Mouse (Mus musculus) heart, embryonic 14.5 days (tissue): Measurements from ENCODE around the gene Dnah7a. TPM values are rescaled to one million over a fixed set of nuclear protein-coding genes. Genes with fewer than 3 reads are reported as not detected.
"Not testable (repeated sequence)": the region's sequence is repeated elsewhere in the genome, so short reads cannot be mapped to it uniquely, and the experiment has no call there.

ENCODE experiments used
- ATAC-seq: fragments of 200-750 bp; cut with Nextera tagmentation; 2 replicates; pipeline ENCODE4 v1.8.0; 2017; ENCODE audit warnings: low read depth, moderate TSS enrichment; ENCODE audit not compliant: insufficient number of reproducible peaks, insufficient read depth, low FRiP score
- H3K27ac ChIP-seq, 2 experiments: fragments of 200-500 bp in 1 of 2; fragments of 300-500 bp in 1 of 2; sonication (generic) in 1 of 2; replicated peaks in 1 of 2; 2 replicates each; pipeline ENCODE4 v1.5.1; 2012 to 2014; ENCODE audit warnings: low read depth in 2 of 2, low read length in 2 of 2, control low read depth in 1 of 2, mild to moderate bottlenecking in 1 of 2, mixed read lengths in 1 of 2; ENCODE audit not compliant: control insufficient read depth in 1 of 2, insufficient read depth in 1 of 2
- H3K27me3 ChIP-seq: fragments of 300-500 bp; sonication (generic); 2 replicates; pipeline ENCODE4 v1.6.1; 2014; ENCODE audit warnings: mild to moderate bottlenecking, low read length, control low read depth; ENCODE audit not compliant: control insufficient read depth, insufficient read depth
- H3K36me3 ChIP-seq: fragments of 300-500 bp; sonication (generic); 2 replicates; pipeline ENCODE4 v1.6.1; 2014; ENCODE audit warnings: mild to moderate bottlenecking, control low read depth, low read length, mixed read lengths; ENCODE audit not compliant: control insufficient read depth, insufficient read depth
- H3K4me1 ChIP-seq, 2 experiments: fragments of 200-500 bp in 1 of 2; fragments of 300-500 bp in 1 of 2; sonication (generic) in 1 of 2; 2 replicates each; pipeline ENCODE4 v1.6.1; 2012 to 2014; ENCODE audit warnings: low read length in 2 of 2, control low read depth in 1 of 2, mixed read lengths in 1 of 2; ENCODE audit not compliant: control insufficient read depth in 2 of 2, insufficient read depth in 2 of 2
- H3K4me2 ChIP-seq: fragments of 300-500 bp; sonication (generic); 2 replicates; pipeline ENCODE4 v1.6.1; 2014; ENCODE audit warnings: mild to moderate bottlenecking, low read length
- H3K4me3 ChIP-seq, 2 experiments: fragments of 200-500 bp in 1 of 2; fragments of 300-500 bp in 1 of 2; sonication (generic) in 1 of 2; 2 replicates each; pipeline ENCODE4 v1.5.1; 2012 to 2014; ENCODE audit warnings: low read length in 2 of 2, mild to moderate bottlenecking in 2 of 2, control low read depth in 1 of 2, low read depth in 1 of 2, moderate library complexity in 1 of 2; ENCODE audit not compliant: control insufficient read depth in 1 of 2, insufficient read depth in 1 of 2
- H3K9ac ChIP-seq: fragments of 300-500 bp; sonication (generic); 2 replicates; pipeline ENCODE4 v1.6.1; 2014; ENCODE audit warnings: mild to moderate bottlenecking, low read length
- H3K9me3 ChIP-seq: fragments of 300-500 bp; sonication (generic); 2 replicates; pipeline ENCODE4 v1.6.1; 2016; ENCODE audit warnings: low read length, control low read depth; ENCODE audit not compliant: control insufficient read depth
- WGBS: fragments of 180-500 bp; shearing (Covaris S2); extraction: QIAGEN DNeasy Blood & Tissue Kit; methylation state at CpG from one replicate; pipeline ENCODE4 v1.1.7; 2014; 5-methylcytosine and 5-hydroxymethylcytosine counted together
- polyA plus RNA-seq: library from polyadenylated mRNA; unstranded; fragments of >200 nt; fragmentation: Nextera tagmentation; extraction: Ambion mirVana; gene quantifications from 2 replicates; pipeline ENCODE4 v1.2.1, GENCODE M21; 2014

Gene Dnah7a
- polyA plus RNA-seq, 1 experiment from 2014 or later, result 0.16 TPM

DNA sequence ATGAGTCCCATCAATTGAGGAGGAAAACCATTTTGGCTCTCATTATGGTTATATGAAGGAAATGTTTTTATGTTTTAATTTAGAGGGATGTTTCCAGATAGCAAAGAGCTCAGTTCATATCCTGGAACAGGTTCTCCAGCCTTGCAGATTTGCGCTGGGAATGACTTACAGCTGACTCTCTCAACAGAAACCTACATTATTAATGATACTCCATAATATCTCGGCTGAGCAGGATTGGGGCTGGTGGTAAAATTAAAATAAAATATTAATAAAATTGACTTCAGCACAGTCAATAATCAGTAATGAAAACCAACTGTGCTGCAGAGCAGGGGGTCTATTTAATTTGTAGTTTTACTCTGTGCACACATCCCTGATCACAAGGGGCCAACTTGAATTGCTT is 274.2 kb downstream of the Dnah7a start:
- H3K9ac ChIP-seq, ATAC-seq, H3K4me2 ChIP-seq, H3K27ac ChIP-seq, H3K4me1 ChIP-seq, H3K9me3 ChIP-seq, H3K36me3 ChIP-seq, H3K27me3 ChIP-seq, H3K4me3 ChIP-seq: not testable (repeated sequence)
- 82% methylated on average over 2 of the region's 2 CpGs for WGBS

DNA sequence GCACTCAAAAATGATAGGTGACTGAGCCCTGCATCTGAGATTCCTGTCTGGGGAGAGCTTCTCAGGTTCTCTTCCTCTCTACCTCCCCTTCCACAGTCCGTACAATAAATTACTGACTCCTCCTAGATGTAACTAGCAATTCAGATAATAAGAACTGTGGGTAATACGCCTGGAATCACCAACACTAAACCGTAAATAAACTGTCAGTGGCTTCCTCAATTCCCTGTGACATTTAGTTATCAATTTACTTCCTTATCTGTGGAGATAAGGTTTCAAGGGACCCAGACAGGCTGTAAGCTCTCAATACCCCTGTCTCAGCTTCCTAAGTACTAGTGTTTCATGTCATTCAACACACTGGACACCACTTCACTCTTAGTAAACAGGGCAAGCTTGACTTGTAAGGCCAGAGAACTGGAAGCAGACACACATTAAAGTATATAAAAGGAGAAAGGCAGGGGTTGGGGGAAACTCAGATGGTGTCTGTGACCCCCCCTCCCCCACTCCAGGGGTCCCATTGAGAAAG is 300.7 kb downstream of the Dnah7a start:
- Histone ChIP-seq H3K4me3 (no peak overlapping the region), H3K36me3 (no peaks in the 10 kb centered on the region), H3K27me3 (no peaks in the 10 kb centered on the region), H3K27ac (no peak overlapping the region), H3K9ac (no peak overlapping the region), H3K9me3 (no peaks in the 10 kb centered on the region), H3K4me1 (peaks cover 0 to 4% of the 10 kb centered on the region in 2 experiments; a peak in 2 of 4 replicates), H3K4me2 (no peak overlapping the region)
- 4% methylated on average over 3 of the region's 3 CpGs for WGBS
- no peak for ATAC-seq

DNA sequence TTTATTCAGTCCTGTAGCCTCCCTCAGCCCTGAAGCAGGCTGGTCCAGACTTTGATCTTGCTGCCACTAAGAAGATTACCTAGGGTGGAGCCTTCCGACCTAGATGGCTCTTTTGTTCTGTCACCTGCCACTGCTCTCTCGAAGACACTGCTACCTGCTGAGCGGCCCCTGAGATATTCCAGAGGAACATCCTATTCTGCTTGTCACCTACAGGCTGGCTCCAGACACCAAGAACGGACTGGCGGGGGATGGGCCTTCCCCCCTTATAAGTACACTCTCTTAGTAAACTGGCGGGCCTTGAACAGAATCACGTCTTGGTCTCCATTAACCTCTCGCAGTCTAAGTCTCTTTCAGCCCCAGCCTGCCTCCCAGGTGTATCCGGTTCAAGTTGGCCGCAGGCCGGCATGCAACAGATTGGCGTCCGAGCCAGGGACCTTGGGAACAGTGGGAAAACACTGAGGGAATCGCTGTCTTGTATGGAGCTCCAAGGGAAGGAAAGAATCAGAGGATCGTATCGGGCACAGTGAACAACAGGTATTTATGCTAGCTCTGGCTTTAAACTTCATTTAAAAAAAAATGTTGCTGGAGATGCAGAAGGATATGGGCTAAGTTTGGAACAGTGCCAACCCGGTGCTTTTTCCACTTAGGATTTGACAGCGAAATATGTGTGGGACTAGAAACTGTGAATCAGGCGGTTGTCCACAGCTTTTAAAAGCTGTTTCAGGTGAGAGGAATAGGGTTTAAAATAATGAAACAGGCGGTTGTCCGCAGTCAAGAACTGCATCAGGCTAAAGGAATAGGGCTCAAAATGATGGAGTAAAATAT is 312.4 kb downstream of the Dnah7a start:
- peak overlapping the region; percentile 25 to 34 for H3K4me3 ChIP-seq
- ATAC-seq, H3K27ac ChIP-seq, H3K9me3 ChIP-seq, H3K27me3 ChIP-seq, H3K36me3 ChIP-seq, H3K4me1 ChIP-seq, H3K9ac ChIP-seq: not testable (repeated sequence)
- 18% methylated on average over 21 of the region's 21 CpGs for WGBS
- peak overlapping the region; percentile 62 for H3K4me2 ChIP-seq

DNA sequence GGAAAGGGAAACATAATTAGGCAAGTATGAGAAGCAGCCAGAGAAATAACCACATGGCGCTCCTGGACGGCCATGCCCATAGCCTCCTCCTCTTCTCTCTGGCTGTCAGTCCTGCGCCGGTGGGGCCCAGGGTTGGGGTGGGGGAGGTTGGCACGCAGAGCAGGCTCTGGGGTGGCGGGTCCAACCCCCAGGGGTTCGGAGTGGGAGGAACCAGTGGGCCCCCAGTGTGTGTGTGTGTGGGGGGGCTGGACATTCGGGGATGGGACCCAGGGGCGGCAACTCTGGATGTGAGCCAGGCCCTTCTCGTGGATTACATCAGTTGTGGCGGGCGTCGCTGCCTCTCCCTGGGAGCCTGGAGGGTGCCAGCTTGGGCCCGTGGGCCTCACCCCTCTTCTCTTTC is 317.8 kb downstream of the Dnah7a start:
- no peak for ATAC-seq
- H3K27ac ChIP-seq, result no peak overlapping the region
- H3K36me3 ChIP-seq, result no peaks in the 10 kb centered on the region
- H3K4me2 ChIP-seq, result no peak overlapping the region
- H3K27me3 ChIP-seq, result no peaks in the 10 kb centered on the region
- no peak overlapping the region for H3K4me3 ChIP-seq
- H3K4me1 ChIP-seq, result 0 out of 4 replicates have a peak, but pooled peaks cover 0 to under 1% of the 10 kb centered on the region in 2 experiments
- WGBS, result 92% methylated on average over 10 of the region's 14 CpGs
- H3K9me3 ChIP-seq, result 0 out of 2 replicates have a peak, but pooled peaks cover 3% of the 10 kb centered on the region
- H3K9ac ChIP-seq, result no peak overlapping the region

DNA sequence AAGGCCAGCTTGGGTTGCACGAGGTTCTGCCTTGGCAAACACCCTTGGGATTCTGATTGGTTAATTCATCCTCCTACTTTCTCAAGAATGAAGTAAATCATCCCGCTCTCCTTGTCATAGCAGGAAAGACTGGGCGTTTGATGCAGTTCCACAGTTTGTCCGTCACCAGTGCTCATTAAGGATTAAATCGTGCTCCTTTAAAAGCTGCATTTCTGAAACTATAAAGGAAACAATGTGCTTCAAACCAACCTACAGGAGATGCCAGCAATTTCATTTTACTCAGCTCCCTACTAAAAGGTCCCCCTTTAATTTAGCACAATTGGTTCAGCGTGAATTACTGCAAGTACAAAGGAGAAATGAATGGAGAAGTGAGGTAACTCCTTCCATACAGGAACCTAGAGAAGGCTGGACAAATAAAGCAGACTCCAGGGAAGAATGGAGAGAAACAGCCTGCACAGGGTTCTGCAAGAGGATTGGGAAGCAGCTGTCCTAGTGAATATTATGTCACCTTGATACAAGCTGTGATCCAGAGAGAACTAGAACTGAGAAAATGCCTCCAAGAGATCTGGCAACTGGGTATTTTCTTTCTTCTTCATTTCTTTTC is 322.4 kb downstream of the Dnah7a start:
- no peak for ATAC-seq

DNA sequence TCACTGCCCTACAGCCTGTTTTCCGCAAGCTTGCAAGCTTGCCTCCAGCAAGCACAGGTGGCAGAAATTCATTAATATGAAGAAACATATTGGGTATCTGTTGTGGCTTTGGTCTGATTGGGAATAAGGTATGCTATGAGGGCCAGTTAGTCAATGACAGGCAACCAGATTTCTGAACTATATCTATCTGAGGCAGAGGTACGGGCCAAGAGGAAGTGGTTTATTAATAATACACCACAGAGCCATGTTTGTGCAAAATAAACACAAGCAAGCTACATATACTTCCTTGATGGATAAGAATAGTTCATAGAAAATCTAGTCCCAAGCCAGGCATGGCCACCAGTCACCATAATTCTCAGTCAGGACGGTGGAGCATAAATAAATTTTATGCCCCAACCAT is 328.9 kb downstream of the Dnah7a start:
- Histone ChIP-seq H3K9me3 (no peaks in the 10 kb centered on the region), H3K4me1 (no peaks in the 10 kb centered on the region), H3K9ac (no peak overlapping the region), H3K27ac (no peak overlapping the region), H3K36me3 (no peaks in the 10 kb centered on the region), H3K4me3 (no peak overlapping the region), H3K4me2 (no peak overlapping the region), H3K27me3 (no peaks in the 10 kb centered on the region)
- 82% methylated on average over 3 of the region's 3 CpGs for WGBS
- ATAC-seq, result no peak

More for the DNA sequence above, 322.4 kb downstream of the Dnah7a start:
- Histone ChIP-seq H3K36me3 (no peaks in the 10 kb centered on the region), H3K4me2 (no peak overlapping the region), H3K9me3 (no peaks in the 10 kb centered on the region), H3K27me3 (no peaks in the 10 kb centered on the region), H3K27ac (no peak overlapping the region), H3K4me3 (no peak overlapping the region), H3K9ac (no peak overlapping the region), H3K4me1 (no peaks in the 10 kb centered on the region)
- 84% methylated on average over 6 of the region's 6 CpGs for WGBS

DNA sequence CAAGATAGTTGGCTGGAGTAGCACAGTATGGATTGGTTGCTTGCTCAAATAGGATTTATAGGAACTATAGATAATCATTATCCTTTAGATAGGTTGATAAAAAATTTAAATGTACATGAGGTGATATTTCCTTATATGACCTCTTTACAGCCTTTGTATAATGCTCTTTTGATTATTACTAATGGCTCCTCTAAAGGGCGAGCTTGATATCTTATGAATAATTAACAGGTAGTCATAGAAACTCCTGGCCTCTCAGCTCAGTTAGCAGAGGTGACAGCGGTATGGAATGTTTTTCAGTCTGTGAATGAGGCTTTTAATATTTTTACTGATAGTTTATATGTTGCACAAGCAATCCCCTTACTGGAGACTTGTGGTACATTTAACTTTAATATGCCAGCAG is 330.6 kb downstream of the Dnah7a start:
- ATAC-seq, H3K9ac ChIP-seq: not testable (repeated sequence)

More for the DNA sequence above, 330.6 kb downstream of the Dnah7a start:
- not testable (repeated sequence) for H3K4me2 ChIP-seq, H3K4me3 ChIP-seq, H3K36me3 ChIP-seq, H3K4me1 ChIP-seq, H3K27ac ChIP-seq, H3K9me3 ChIP-seq, H3K27me3 ChIP-seq
- 89% methylated on average over 2 of the region's 2 CpGs for WGBS
